Mouse (Mus musculus) monocyte, adult 59 days (primary cell): ENCODE results near the gene Elk3. TPM values are rescaled to one million over a fixed set of nuclear protein-coding genes. Genes with fewer than 3 reads are reported as not detected.

Experiments used
- total RNA-seq, 2 experiments: library from RNA; stranded (reverse); gene quantifications; one replicate each; pipeline ENCODE4 v1.2.4; 2023

Gene Elk3
- total RNA-seq = 10 to 100 TPM; 81.8 to 85.4 TPM

GRCm38 (mm10) chr10:93310721-93311411 is at the start of gene Elk3:
Elk3 (minus strand) TSS chr10:93311135.

Other genes starting within 250 kb of the Elk3 start
- gene Cfap54, start 229.5 kb downstream of the Elk3 start, total RNA-seq = under 1 TPM; 0.91 to 1.00 TPM
- gene Cdk17, start 150.3 kb downstream of the Elk3 start, total RNA-seq = 10 to 100 TPM; 55.9 to 62.4 TPM
- gene Lta4h, start 142.3 kb upstream of the Elk3 start, total RNA-seq = 10 to 100 TPM; 72.7 to 79.9 TPM
- gene Hal, start 177.6 kb upstream of the Elk3 start, total RNA-seq = 1 to 10 TPM; 1.9 to 2.9 TPM
- not detected for gene Amdhd1, start 228.9 kb upstream of the Elk3 start, total RNA-seq
- gene Ccdc38, start 229.5 kb upstream of the Elk3 start, total RNA-seq = not detected